Mouse (Mus musculus): Measurements from ENCODE around the gene Amh. TPM values are rescaled to one million over a fixed set of nuclear protein-coding genes. Genes with fewer than 3 reads are reported as not detected.
A peak's percentile ranks its signal among the peaks of the same experiment; 100 is the strongest.

Amh gene
- total RNA-seq, 2 experiments from 2014 or later = 1.9 to 3.8 TPM

- peak overlapping the region; percentile 98 for H3K4me3 ChIP-seq
- DNase-seq (ENCODE audit: extremely low spot score in 1 of 2, low spot score in 2 of 2) = no peak
- intact Hi-C loops (cut with DNase I) = loop anchor here (2.0 kb wide), 1 partner anchor 44 kb away; the partner anchor contains the start of gene Dot1l
- no peak for TF ChIP-seq CTCF (IDR thresholded peaks at IDR 0.05)
- peak overlapping the region; percentile 98 for H3K27ac ChIP-seq
These were observed 5.9 kb upstream of the Amh start for GRCm38 (mm10) chr10:80799070-80799566.

- TF ChIP-seq CTCF (IDR thresholded peaks at IDR 0.05) = no peak
- DNase-seq (ENCODE audit: extremely low spot score in 1 of 2, low spot score in 2 of 2) = no peak
- intact Hi-C loops (cut with DNase I) = no loop called here
- no peak overlapping the region for H3K27ac ChIP-seq
- H3K4me3 ChIP-seq = no peak overlapping the region
These were observed 2.7 kb upstream of the Amh start for GRCm38 (mm10) chr10:80802204-80802912.

- TF ChIP-seq CTCF (IDR thresholded peaks at IDR 0.05) = no peak
- intact Hi-C loops (cut with DNase I) = no loop called here
- no peak for DNase-seq (ENCODE audit: extremely low spot score in 1 of 2, low spot score in 2 of 2)
- Histone ChIP-seq H3K4me3 (no peak overlapping the region), H3K27ac (no peak overlapping the region)
These were observed 2.0 kb upstream of the Amh start for GRCm38 (mm10) chr10:80802996-80803395.

- no peak for DNase-seq (ENCODE audit: extremely low spot score in 1 of 2, low spot score in 2 of 2)
- intact Hi-C loops (cut with DNase I) = no loop called here
- no peak overlapping the region for H3K27ac ChIP-seq
- TF ChIP-seq CTCF (IDR thresholded peaks at IDR 0.05) = no peak
- H3K4me3 ChIP-seq = no peak overlapping the region
These were observed 703 bp upstream of the Amh start for GRCm38 (mm10) chr10:80804340-80804739.

GRCm38 (mm10) chr10:80805322-80805721 is 279 bp downstream of the Amh start:
- H3K27ac ChIP-seq = no peak overlapping the region
- intact Hi-C loops (cut with DNase I) = loop anchor here (5.0 kb wide), 2 partner anchors 58 to 72 kb away; no protein-coding TSS in a partner anchor
- no peak for TF ChIP-seq CTCF (IDR thresholded peaks at IDR 0.05)

GRCm38 (mm10) chr10:80805925-80806324 is 882 bp downstream of the Amh start:
- TF ChIP-seq CTCF (IDR thresholded peaks at IDR 0.05) = peak; percentile 90
- DNase-seq (ENCODE audit: extremely low spot score in 1 of 2, low spot score in 2 of 2) = peak; percentile 68 to 77
- intact Hi-C loops (cut with DNase I) = loop anchor here (5.0 kb wide), 2 partner anchors 59 to 71 kb away; no protein-coding TSS in a partner anchor
- Histone ChIP-seq H3K27ac (peak overlapping the region; percentile 94), H3K4me3 (no peak overlapping the region)

More at GRCm38 (mm10) chr10:80805322-80805721, 279 bp downstream of the Amh start:
- no peak overlapping the region for H3K4me3 ChIP-seq
- DNase-seq (ENCODE audit: extremely low spot score in 1 of 2, low spot score in 2 of 2) = no peak

GRCm38 (mm10) chr10:80806341-80807056 is 1.5 kb downstream of the Amh start:
- intact Hi-C loops (cut with DNase I) = loop anchor here (5.0 kb wide), 2 partner anchors 59 to 71 kb away; no protein-coding TSS in a partner anchor
- Histone ChIP-seq H3K4me3 (peak overlapping the region; percentile 50), H3K27ac (peak overlapping the region; percentile 94)
- DNase-seq (ENCODE audit: extremely low spot score in 1 of 2, low spot score in 2 of 2) = no peak
- TF ChIP-seq CTCF (IDR thresholded peaks at IDR 0.05) = no peak

GRCm38 (mm10) chr10:80807057-80807627 is 2.1 kb downstream of the Amh start:
- Histone ChIP-seq H3K27ac (peak overlapping the region; percentile 94), H3K4me3 (peak overlapping the region; percentile 50)
- intact Hi-C loops (cut with DNase I) = loop anchor here (5.0 kb wide), 2 partner anchors 60 to 70 kb away; no protein-coding TSS in a partner anchor
- TF ChIP-seq CTCF (IDR thresholded peaks at IDR 0.05) = no peak
- peak; percentile 86 to 87 for DNase-seq (ENCODE audit: extremely low spot score in 1 of 2, low spot score in 2 of 2)

GRCm38 (mm10) chr10:80808099-80808984 is 3.3 kb downstream of the Amh start:
- H3K27ac ChIP-seq = peak overlapping the region; percentile 94
- DNase-seq (ENCODE audit: extremely low spot score in 1 of 2, low spot score in 2 of 2) = no peak
- no peak for TF ChIP-seq CTCF (IDR thresholded peaks at IDR 0.05)
- intact Hi-C loops (cut with DNase I) = loop anchor here (5.0 kb wide), 2 partner anchors 61 to 69 kb away; no protein-coding TSS in a partner anchor
- H3K4me3 ChIP-seq = peak overlapping the region; percentile 37

- intact Hi-C loops (cut with DNase I) = loop anchor here (5.0 kb wide), 2 partner anchors 62 to 68 kb away; no protein-coding TSS in a partner anchor
- peak in 1 of 2 experiments; percentile 45 for DNase-seq (ENCODE audit: extremely low spot score in 1 of 2, low spot score in 2 of 2)
- TF ChIP-seq CTCF (IDR thresholded peaks at IDR 0.05) = no peak
- Histone ChIP-seq H3K4me3 (peak overlapping the region; percentile 37), H3K27ac (peak overlapping the region; percentile 94)
These were observed 4.1 kb downstream of the Amh start for GRCm38 (mm10) chr10:80808985-80809632.

Data from left cerebral cortex, adult 2 months (tissue).